Mouse (Mus musculus): ENCODE results near the gene Fastkd1. TPM values are rescaled to one million over a fixed set of nuclear protein-coding genes. Genes with fewer than 3 reads are reported as not detected.

Gene Fastkd1
- polyA plus RNA-seq (2015; fragmentation: Nextera tagmentation; extraction: Ambion mirVana), result 11.3 and 12.0 TPM in 2 replicates

- under 1% methylated on average over 39 of the region's 39 CpGs for WGBS
- Histone ChIP-seq H3K4me3 (ENCODE audit: low read length) (peak within 1 kb of the TSS; percentile 86), H3K36me3 (ENCODE audit: control insufficient read depth, insufficient read depth, low read length) (no peaks in the 10 kb centered on the region; the same call in 1 of the 2 replicates), H3K4me1 (ENCODE audit: control insufficient read depth, insufficient read depth, low read length) (no peaks in the 10 kb centered on the region), H3K27ac (ENCODE audit: low read length) (peak within 1 kb of the TSS; percentile 83), H3K9me3 (ENCODE audit: control insufficient read depth, low read length) (no peaks in the 10 kb centered on the region), H3K9ac (ENCODE audit: low read depth, low read length) (peak within 1 kb of the TSS; percentile 83), H3K27me3 (replicated peaks; ENCODE audit: control insufficient read depth, insufficient read depth, low read length) (no peaks in the 10 kb centered on the region), H3K4me2 (ENCODE audit: low read depth, low read length) (peak within 1 kb of the TSS; percentile 71)
- peak; percentile 100 for ATAC-seq
These were observed at the start of gene Fastkd1 for GRCm38 (mm10) chr2:69712981-69713625. Fastkd1 (minus strand) TSS chr2:69713516.

GRCm38 (mm10) chr2:69760980-69761379, 47.7 kb upstream of the Fastkd1 start:
- WGBS, result 73% methylated on average over 5 of the region's 5 CpGs
- Histone ChIP-seq H3K27me3 (replicated peaks; ENCODE audit: control insufficient read depth, insufficient read depth, low read length) (no peaks in the 10 kb centered on the region), H3K9me3 (ENCODE audit: control insufficient read depth, low read length) (no peaks in the 10 kb centered on the region), H3K27ac (ENCODE audit: low read length) (no peak overlapping the region), H3K4me3 (ENCODE audit: low read length) (no peak overlapping the region), H3K4me1 (ENCODE audit: control insufficient read depth, insufficient read depth, low read length) (no peaks in the 10 kb centered on the region), H3K36me3 (ENCODE audit: control insufficient read depth, insufficient read depth, low read length) (no peaks in the 10 kb centered on the region), H3K4me2 (ENCODE audit: low read depth, low read length) (no peak overlapping the region), H3K9ac (ENCODE audit: low read depth, low read length) (no peak overlapping the region)
- ATAC-seq, result no peak

GRCm38 (mm10) chr2:69745091-69745490, 31.8 kb upstream of the Fastkd1 start:
- peaks cover 21% of the 10 kb centered on the region for H3K36me3 ChIP-seq (ENCODE audit: control insufficient read depth, insufficient read depth, low read length)
- no peaks in the 10 kb centered on the region for H3K9me3 ChIP-seq (ENCODE audit: control insufficient read depth, low read length)
- 89% methylated on average over 1 of the region's 1 CpGs for WGBS
- no peak for ATAC-seq
- H3K27ac ChIP-seq (ENCODE audit: low read length), result no peak overlapping the region
- no peak overlapping the region for H3K9ac ChIP-seq (ENCODE audit: low read depth, low read length)
- no peaks in the 10 kb centered on the region for H3K4me1 ChIP-seq (ENCODE audit: control insufficient read depth, insufficient read depth, low read length)
- no peak overlapping the region for H3K4me3 ChIP-seq (ENCODE audit: low read length)
- H3K27me3 ChIP-seq (replicated peaks; ENCODE audit: control insufficient read depth, insufficient read depth, low read length), result no peaks in the 10 kb centered on the region
- no peak overlapping the region for H3K4me2 ChIP-seq (ENCODE audit: low read depth, low read length)

- H3K9me3 ChIP-seq (ENCODE audit: control insufficient read depth, low read length), result no peaks in the 10 kb centered on the region
- no peaks in the 10 kb centered on the region for H3K36me3 ChIP-seq (ENCODE audit: control insufficient read depth, insufficient read depth, low read length)
- under 1% methylated on average over 13 of the region's 13 CpGs for WGBS
- H3K4me2 ChIP-seq (ENCODE audit: low read depth, low read length), result peak overlapping the region; percentile 51
- no peaks in the 10 kb centered on the region for H3K27me3 ChIP-seq (replicated peaks; ENCODE audit: control insufficient read depth, insufficient read depth, low read length)
- H3K9ac ChIP-seq (ENCODE audit: low read depth, low read length), result peak overlapping the region; percentile 85
- ATAC-seq, result no peak
- H3K4me1 ChIP-seq (ENCODE audit: control insufficient read depth, insufficient read depth, low read length), result peaks cover 3% of the 10 kb centered on the region; the same call in 1 of the 2 replicates
- H3K4me3 ChIP-seq (ENCODE audit: low read length), result peak overlapping the region; percentile 93
- peak overlapping the region; percentile 90 for H3K27ac ChIP-seq (ENCODE audit: low read length)
These were observed 10.2 kb upstream of the Fastkd1 start for GRCm38 (mm10) chr2:69723519-69723825.

- H3K9ac ChIP-seq (ENCODE audit: low read depth, low read length), result peak overlapping the region; percentile 85
- peak; percentile 96 for ATAC-seq
- no peaks in the 10 kb centered on the region for H3K27me3 ChIP-seq (replicated peaks; ENCODE audit: control insufficient read depth, insufficient read depth, low read length)
- no peaks in the 10 kb centered on the region for H3K9me3 ChIP-seq (ENCODE audit: control insufficient read depth, low read length)
- no peaks in the 10 kb centered on the region for H3K36me3 ChIP-seq (ENCODE audit: control insufficient read depth, insufficient read depth, low read length)
- peaks cover 3% of the 10 kb centered on the region; the same call in 1 of the 2 replicates for H3K4me1 ChIP-seq (ENCODE audit: control insufficient read depth, insufficient read depth, low read length)
- H3K27ac ChIP-seq (ENCODE audit: low read length), result peak overlapping the region; percentile 90
- peak overlapping the region; percentile 93 for H3K4me3 ChIP-seq (ENCODE audit: low read length)
- peak overlapping the region; percentile 73 for H3K4me2 ChIP-seq (ENCODE audit: low read depth, low read length)
- under 1% methylated on average over 86 of the region's 91 CpGs for WGBS
These were observed 9.6 kb upstream of the Fastkd1 start for GRCm38 (mm10) chr2:69722650-69723518.

GRCm38 (mm10) chr2:69722273-69722649, 8.9 kb upstream of the Fastkd1 start, which contains the start of gene Ppig:
Ppig (plus strand) TSS chr2:69722545.
- Histone ChIP-seq H3K27ac (ENCODE audit: low read length) (peak within 1 kb of the TSS; percentile 90), H3K9me3 (ENCODE audit: control insufficient read depth, low read length) (no peaks in the 10 kb centered on the region), H3K36me3 (ENCODE audit: control insufficient read depth, insufficient read depth, low read length) (no peaks in the 10 kb centered on the region), H3K4me2 (ENCODE audit: low read depth, low read length) (peak within 1 kb of the TSS; percentile 73), H3K4me1 (ENCODE audit: control insufficient read depth, insufficient read depth, low read length) (peaks cover 3% of the 10 kb centered on the region; the same call in 1 of the 2 replicates), H3K9ac (ENCODE audit: low read depth, low read length) (peak within 1 kb of the TSS; percentile 85), H3K4me3 (ENCODE audit: low read length) (peak within 1 kb of the TSS; percentile 93), H3K27me3 (replicated peaks; ENCODE audit: control insufficient read depth, insufficient read depth, low read length) (no peaks in the 10 kb centered on the region)
- peak; percentile 19; the same call in 1 of the 2 replicates for ATAC-seq
- WGBS, result 6% methylated on average over 12 of the region's 12 CpGs

GRCm38 (mm10) chr2:69719121-69719520, 5.8 kb upstream of the Fastkd1 start:
- H3K9ac ChIP-seq (ENCODE audit: low read depth, low read length), result no peak overlapping the region
- no peaks in the 10 kb centered on the region for H3K4me1 ChIP-seq (ENCODE audit: control insufficient read depth, insufficient read depth, low read length)
- no peaks in the 10 kb centered on the region for H3K36me3 ChIP-seq (ENCODE audit: control insufficient read depth, insufficient read depth, low read length)
- no peak overlapping the region for H3K27ac ChIP-seq (ENCODE audit: low read length)
- H3K9me3 ChIP-seq (ENCODE audit: control insufficient read depth, low read length), result no peaks in the 10 kb centered on the region
- no peak overlapping the region for H3K4me2 ChIP-seq (ENCODE audit: low read depth, low read length)
- H3K27me3 ChIP-seq (replicated peaks; ENCODE audit: control insufficient read depth, insufficient read depth, low read length), result no peaks in the 10 kb centered on the region
- 83% methylated on average over 1 of the region's 1 CpGs for WGBS
- ATAC-seq, result no peak
- no peak overlapping the region for H3K4me3 ChIP-seq (ENCODE audit: low read length)

- Histone ChIP-seq H3K9me3 (ENCODE audit: control insufficient read depth, low read length) (no peaks in the 10 kb centered on the region), H3K4me1 (ENCODE audit: control insufficient read depth, insufficient read depth, low read length) (no peaks in the 10 kb centered on the region), H3K36me3 (ENCODE audit: control insufficient read depth, insufficient read depth, low read length) (no peaks in the 10 kb centered on the region), H3K9ac (ENCODE audit: low read depth, low read length) (no peak overlapping the region), H3K27me3 (replicated peaks; ENCODE audit: control insufficient read depth, insufficient read depth, low read length) (no peaks in the 10 kb centered on the region), H3K27ac (ENCODE audit: low read length) (no peak overlapping the region), H3K4me3 (ENCODE audit: low read length) (no peak overlapping the region), H3K4me2 (ENCODE audit: low read depth, low read length) (no peak overlapping the region)
- WGBS, result 61% methylated on average over 3 of the region's 3 CpGs
- ATAC-seq, result no peak
These were observed 3.2 kb upstream of the Fastkd1 start for GRCm38 (mm10) chr2:69716483-69716882.

GRCm38 (mm10) chr2:69714126-69714525, 810 bp upstream of the Fastkd1 start:
- no peak for ATAC-seq
- H3K4me1 ChIP-seq (ENCODE audit: control insufficient read depth, insufficient read depth, low read length), result no peaks in the 10 kb centered on the region
- H3K9me3 ChIP-seq (ENCODE audit: control insufficient read depth, low read length), result no peaks in the 10 kb centered on the region
- H3K27me3 ChIP-seq (replicated peaks; ENCODE audit: control insufficient read depth, insufficient read depth, low read length), result no peaks in the 10 kb centered on the region
- H3K27ac ChIP-seq (ENCODE audit: low read length), result no peak overlapping the region
- no peak overlapping the region for H3K4me3 ChIP-seq (ENCODE audit: low read length)
- H3K36me3 ChIP-seq (ENCODE audit: control insufficient read depth, insufficient read depth, low read length), result no peaks in the 10 kb centered on the region; the same call in 1 of the 2 replicates
- no peak overlapping the region for H3K4me2 ChIP-seq (ENCODE audit: low read depth, low read length)
- H3K9ac ChIP-seq (ENCODE audit: low read depth, low read length), result no peak overlapping the region
- 78% methylated on average over 5 of the region's 5 CpGs for WGBS

All from intestine, embryonic 16.5 days (tissue).